Mouse (Mus musculus) liver, postnatal 0 days (tissue): Measurements from ENCODE around the gene Gm21905. TPM values are rescaled to one million over a fixed set of nuclear protein-coding genes. Genes with fewer than 3 reads are reported as not detected.

ENCODE experiments used
- ATAC-seq: fragments of 200-750 bp; cut with Nextera tagmentation; 2 replicates; pipeline ENCODE4 v1.8.0; 2017; ENCODE audit warnings: mild to moderate bottlenecking, moderate library complexity
- DNase-seq: peaks from one replicate; pipeline ENCODE4 v3.0.0-alpha.2; 2016
- H3K27ac ChIP-seq: fragments of 300-500 bp; sonication (generic); 2 replicates; pipeline ENCODE4 v1.5.1; 2014; ENCODE audit warnings: antibody characterized with exemption, moderate library complexity, mild to moderate bottlenecking, low read depth
- H3K27me3 ChIP-seq: fragments of 300-500 bp; sonication (generic); 2 replicates; pipeline ENCODE4 v1.6.1; 2014; ENCODE audit warnings: low read length, control low read depth, mixed read lengths; ENCODE audit not compliant: insufficient read depth
- H3K36me3 ChIP-seq: fragments of 300-500 bp; sonication (generic); replicated peaks from 2 replicates; pipeline ENCODE4 v1.6.1; 2014; ENCODE audit warnings: mild to moderate bottlenecking, control low read depth, low read length, moderate library complexity, mixed read lengths; ENCODE audit not compliant: insufficient read depth
- H3K4me1 ChIP-seq: fragments of 300-500 bp; sonication (generic); 2 replicates; pipeline ENCODE4 v1.6.1; 2014; ENCODE audit warnings: antibody characterized with exemption, mild to moderate bottlenecking, control low read depth; ENCODE audit not compliant: insufficient read depth
- H3K4me2 ChIP-seq: fragments of 300-500 bp; sonication (generic); 2 replicates; pipeline ENCODE4 v1.6.1; 2014; ENCODE audit warnings: low read depth, mild to moderate bottlenecking, low read length, moderate library complexity, mixed read lengths
- H3K4me3 ChIP-seq: fragments of 300-500 bp; sonication (generic); 2 replicates; pipeline ENCODE4 v1.5.1; 2014; ENCODE audit warnings: low read depth, low read length
- H3K9ac ChIP-seq: fragments of 300-500 bp; sonication (generic); replicated peaks from 2 replicates; pipeline ENCODE4 v1.6.1; 2014; ENCODE audit warnings: mild to moderate bottlenecking, moderate library complexity
- H3K9me3 ChIP-seq: fragments of 300-500 bp; sonication (generic); 2 replicates; pipeline ENCODE4 v1.6.1; 2016; ENCODE audit warnings: mild to moderate bottlenecking, control low read depth, low read length, mixed read lengths
- CTCF ChIP-seq: sonication (generic); IDR thresholded peaks from 2 replicates; pipeline ENCODE4 v1.5.1; 2016; ENCODE audit warnings: antibody characterized with exemption, low read depth
- EP300 ChIP-seq: IDR thresholded peaks from 2 replicates; pipeline ENCODE4 v1.6.1; 2016; ENCODE audit warnings: antibody characterized with exemption, low read depth, mild to moderate bottlenecking
- WGBS: fragments of 180-500 bp; shearing (Covaris S2); extraction: QIAGEN DNeasy Blood & Tissue Kit; methylation state at CpG from one replicate; pipeline ENCODE4 v1.1.7; 2014; ENCODE audit not compliant: insufficient replicate concordance; 5-methylcytosine and 5-hydroxymethylcytosine counted together
- polyA plus RNA-seq: library from polyadenylated mRNA; unstranded; fragments of >200 nt; fragmentation: Nextera tagmentation; extraction: Ambion mirVana; gene quantifications from 2 replicates; pipeline ENCODE4 v1.2.1, GENCODE M21; 2015

Gene Gm21905
- not detected in 2 replicates for polyA plus RNA-seq

DNA sequence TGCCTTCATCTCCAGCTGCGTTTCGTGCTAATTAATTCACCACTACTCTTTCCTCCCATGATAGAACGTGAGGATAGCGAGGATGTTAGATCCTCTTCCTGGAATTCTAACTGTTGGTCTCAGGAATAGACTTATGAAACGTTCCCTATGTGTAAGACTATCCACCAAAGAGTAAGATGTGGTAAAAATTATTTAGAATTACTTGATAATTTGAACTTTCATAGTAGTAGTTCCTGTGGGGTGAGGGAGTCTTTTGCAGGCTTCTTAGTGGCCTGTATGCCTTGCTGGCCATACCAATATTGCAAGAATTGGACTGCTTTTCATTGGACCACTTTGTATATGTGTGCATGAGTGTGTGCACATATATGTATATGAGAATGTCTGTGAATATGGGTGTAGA lies at the start of gene Gm21905:
Gm21905 (minus strand) TSS at position 101 of the 400 bp plus-strand sequence.
- no peak within 1 kb of the TSS for H3K4me3 ChIP-seq

DNA sequence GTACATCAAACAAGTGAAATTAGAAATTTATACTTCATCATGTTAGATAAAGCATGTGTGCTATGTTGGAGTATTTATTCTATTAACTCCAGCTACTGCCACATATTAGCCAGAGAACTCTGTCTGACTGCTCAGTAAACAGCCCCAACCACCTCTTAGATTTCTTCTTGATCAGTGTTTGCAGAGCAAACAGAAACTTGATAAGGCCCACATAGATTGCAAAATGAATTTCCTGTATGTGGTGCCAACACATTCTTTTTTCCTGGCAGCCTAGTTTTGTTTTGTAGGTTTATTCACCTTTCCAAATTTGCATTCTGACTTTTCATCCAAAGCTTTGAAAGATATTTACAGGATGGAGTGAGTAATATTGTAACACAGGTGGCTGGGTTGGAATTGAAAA lies 44.2 kb upstream of the Gm21905 start:
- ATAC-seq (no peak), DNase-seq (no peak)
- H3K4me2 ChIP-seq: no peak overlapping the region
- TF ChIP-seq EP300 (no peak), CTCF (no peak)
- H3K4me3 ChIP-seq: no peak overlapping the region
- peaks cover 7% of the 10 kb centered on the region; the same call in 1 of the 2 replicates for H3K27me3 ChIP-seq
- H3K27ac ChIP-seq: no peak overlapping the region
- H3K36me3 ChIP-seq: no peaks in the 10 kb centered on the region
- H3K4me1 ChIP-seq: no peaks in the 10 kb centered on the region
- H3K9ac ChIP-seq: no peak overlapping the region
- no peaks in the 10 kb centered on the region for H3K9me3 ChIP-seq

More for the DNA sequence above, at the start of gene Gm21905:
- Histone ChIP-seq H3K4me2 (no peak within 1 kb of the TSS), H3K27ac (no peak within 1 kb of the TSS), H3K27me3 (no peaks in the 10 kb centered on the region), H3K4me1 (no peaks in the 10 kb centered on the region), H3K36me3 (no peaks in the 10 kb centered on the region), H3K9me3 (no peaks in the 10 kb centered on the region), H3K9ac (no peak within 1 kb of the TSS)
- DNase-seq (no peak), ATAC-seq (no peak)
- TF ChIP-seq CTCF (no peak), EP300 (no peak)
- 67% methylated on average over 5 of the region's 5 CpGs for WGBS

DNA sequence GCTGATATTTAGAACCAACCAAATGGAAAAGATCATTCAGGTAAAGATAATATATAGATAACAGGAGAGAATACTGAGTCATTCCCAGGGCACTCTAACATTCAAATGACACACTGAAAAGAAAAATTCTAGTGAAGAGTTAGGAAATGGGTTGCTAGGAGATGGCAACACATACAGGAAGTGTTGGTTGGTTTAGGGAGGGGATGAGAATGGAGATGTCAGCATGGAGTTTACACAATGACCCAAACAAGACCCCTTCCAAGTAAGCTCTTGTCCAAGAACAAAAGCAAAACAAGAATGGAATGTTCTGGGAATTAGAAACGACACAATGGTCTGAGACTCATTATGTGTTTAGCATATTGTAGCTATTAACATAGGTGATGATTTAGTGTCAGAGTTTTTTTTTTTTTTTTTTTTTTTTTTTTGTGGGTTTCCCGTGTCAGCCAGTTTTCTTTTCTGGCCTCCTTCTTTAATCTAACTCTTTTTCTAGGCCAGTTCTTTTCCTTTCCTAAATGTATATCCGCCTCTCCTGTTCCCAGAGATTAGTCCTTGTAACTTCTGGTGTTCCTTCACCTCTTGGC lies 35.8 kb upstream of the Gm21905 start:
- Histone ChIP-seq H3K27ac (no peak overlapping the region), H3K9ac (no peak overlapping the region), H3K36me3 (no peaks in the 10 kb centered on the region), H3K4me2 (no peak overlapping the region), H3K4me3 (no peak overlapping the region), H3K27me3 (peaks cover 4% of the 10 kb centered on the region; the same call in 1 of the 2 replicates), H3K4me1 (no peaks in the 10 kb centered on the region), H3K9me3 (no peaks in the 10 kb centered on the region)
- no peak for ATAC-seq
- WGBS: 43% methylated on average over 3 of the region's 3 CpGs
- DNase-seq: no peak
- TF ChIP-seq EP300 (no peak), CTCF (no peak)

DNA sequence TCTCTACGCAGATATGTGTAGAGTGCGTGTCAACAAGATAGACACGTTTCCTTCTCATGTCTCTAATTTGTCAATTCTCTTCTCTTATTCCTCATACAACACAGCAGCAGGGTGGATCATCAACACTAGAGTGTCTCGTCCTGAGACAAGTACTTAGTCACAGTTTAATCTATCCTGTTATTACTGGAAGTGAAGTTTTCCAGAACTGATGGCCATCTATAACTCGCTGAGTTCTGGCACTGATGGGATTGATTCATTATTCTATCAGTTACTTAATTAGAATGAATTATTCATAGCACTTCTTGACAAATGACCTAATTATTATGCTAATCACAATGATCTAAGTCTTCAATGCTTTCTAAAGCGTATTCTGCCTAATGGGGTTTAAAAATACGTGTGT lies 23.3 kb upstream of the Gm21905 start:
- Histone ChIP-seq H3K9me3 (no peaks in the 10 kb centered on the region), H3K36me3 (no peaks in the 10 kb centered on the region), H3K4me3 (no peak overlapping the region), H3K4me2 (no peak overlapping the region), H3K4me1 (no peaks in the 10 kb centered on the region), H3K9ac (no peak overlapping the region), H3K27me3 (peaks cover 3% of the 10 kb centered on the region; the same call in 1 of the 2 replicates), H3K27ac (no peak overlapping the region)
- ATAC-seq: no peak
- TF ChIP-seq EP300 (no peak), CTCF (no peak)
- 76% methylated on average over 7 of the region's 7 CpGs for WGBS
- DNase-seq: no peak

DNA sequence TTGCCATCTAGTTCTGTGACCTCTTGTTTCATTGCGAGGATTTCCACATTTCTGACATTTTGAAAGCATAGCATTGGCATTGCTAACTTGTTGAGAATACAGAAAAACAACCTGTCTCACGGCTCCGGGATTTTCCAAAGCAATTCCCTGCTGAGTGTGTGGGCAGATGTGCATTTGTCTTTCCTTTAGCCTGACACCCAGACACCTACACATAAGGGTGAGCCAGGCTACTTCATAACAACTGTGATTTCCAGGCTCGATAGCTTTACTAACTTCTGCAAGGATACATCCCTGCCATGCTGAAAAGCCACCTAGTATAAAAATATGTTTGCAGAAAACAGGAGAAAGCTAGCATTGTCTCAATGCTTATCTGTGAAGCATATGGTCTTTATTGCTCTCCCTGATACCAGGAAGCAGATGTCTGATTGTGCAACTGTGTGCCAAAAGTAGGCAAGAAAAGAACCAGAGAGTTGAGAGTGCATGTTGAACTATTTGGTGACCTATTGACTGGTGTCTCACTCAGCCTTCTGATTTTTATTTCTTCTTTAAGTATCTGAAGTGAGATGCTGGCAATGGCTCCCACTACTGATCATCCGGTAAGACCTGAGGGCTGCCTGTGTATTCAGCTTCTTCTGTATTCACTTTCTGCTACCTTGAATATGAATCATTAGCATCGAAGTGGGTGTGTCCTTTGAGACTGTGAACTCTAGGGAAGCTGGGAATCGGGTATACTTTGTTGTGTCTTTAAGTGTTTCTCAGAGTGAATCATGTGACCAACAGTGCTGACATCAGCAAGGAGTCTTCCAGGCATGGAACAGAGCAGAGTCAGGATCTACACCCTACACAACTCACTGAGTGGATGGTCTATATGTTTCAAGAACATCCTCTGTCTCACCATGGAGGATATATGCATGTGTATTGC lies 15.7 kb upstream of the Gm21905 start:
- Histone ChIP-seq H3K9me3 (no peaks in the 10 kb centered on the region), H3K27me3 (no peaks in the 10 kb centered on the region), H3K27ac (no peak overlapping the region), H3K36me3 (no peaks in the 10 kb centered on the region), H3K4me1 (no peaks in the 10 kb centered on the region), H3K4me3 (no peak overlapping the region), H3K4me2 (no peak overlapping the region), H3K9ac (no peak overlapping the region)
- TF ChIP-seq EP300 (no peak), CTCF (no peak)
- no peak for ATAC-seq
- DNase-seq: no peak
- WGBS: 75% methylated on average over 7 of the region's 7 CpGs

DNA sequence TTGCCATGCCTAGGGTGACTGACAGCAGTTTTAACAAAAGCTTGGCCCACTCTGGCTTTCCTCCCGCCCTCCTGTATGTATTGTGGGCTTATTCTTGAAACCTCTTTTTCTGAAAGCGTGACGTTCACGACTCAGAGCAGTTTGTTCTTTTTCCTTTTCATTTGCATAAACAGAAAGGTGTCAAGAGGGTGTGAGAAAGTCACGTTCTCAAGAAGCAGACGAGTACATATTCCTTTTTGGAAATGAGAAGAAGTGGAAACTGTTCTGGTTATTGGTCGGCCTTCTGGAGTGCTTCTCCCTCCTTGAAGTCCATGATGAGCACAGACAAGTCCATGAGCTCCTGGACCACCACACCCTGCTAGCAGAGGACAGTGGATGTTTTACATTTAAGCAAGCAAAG lies 9.3 kb upstream of the Gm21905 start:
- TF ChIP-seq CTCF (no peak), EP300 (no peak)
- H3K9ac ChIP-seq: no peak overlapping the region
- H3K27ac ChIP-seq: no peak overlapping the region
- no peak overlapping the region for H3K4me3 ChIP-seq
- 76% methylated on average over 7 of the region's 7 CpGs for WGBS
- no peaks in the 10 kb centered on the region for H3K4me1 ChIP-seq
- no peaks in the 10 kb centered on the region for H3K9me3 ChIP-seq
- H3K36me3 ChIP-seq: no peaks in the 10 kb centered on the region
- 0 out of 2 replicates have a peak, but pooled peaks cover 3% of the 10 kb centered on the region for H3K27me3 ChIP-seq
- DNase-seq (no peak), ATAC-seq (no peak)
- no peak overlapping the region for H3K4me2 ChIP-seq
